In the genomic region with DNA sequence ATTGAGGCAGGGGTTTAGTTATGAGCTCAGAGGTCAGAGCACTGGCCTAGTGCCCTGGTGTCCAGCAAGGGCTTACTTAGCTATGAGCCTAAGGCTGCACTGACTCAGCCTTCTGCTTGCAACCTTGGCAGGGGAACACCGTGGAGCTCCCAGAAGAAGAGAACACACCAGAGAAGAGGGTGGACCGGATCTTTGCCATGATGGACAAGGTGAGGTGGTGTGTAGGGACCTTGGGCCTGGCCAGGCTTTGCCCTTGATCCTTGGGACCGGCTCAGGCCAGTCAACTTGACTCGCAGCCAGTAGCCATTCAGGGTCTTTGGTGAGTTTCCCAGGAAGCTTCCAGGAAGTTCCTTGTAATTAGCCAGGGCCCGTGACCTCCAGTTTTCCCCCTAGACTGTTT, we compare ENCODE assay signal across 17 mouse cellular contexts.
"Had no signal": no experiment of that assay in that cellular context is flagged by ENCODE, and none has a peak within 500 bp of the region (broad histone marks: within the 10 kb centered on the region; RNA-seq: fewer than 3 reads in every experiment).

No protein-coding gene starts in this region.

- H3K4me3 ChIP-seq: midbrain, embryonic 10.5 days; midbrain, embryonic 12.5 days; myocyte; neural tube, embryonic 13.5 days; neural tube, embryonic 15.5 days had no signal

- H3K27ac ChIP-seq: midbrain, embryonic 10.5 days; midbrain, embryonic 12.5 days; neural tube, embryonic 13.5 days; neural tube, embryonic 15.5 days had no signal

- DNase-seq: lung, embryonic 14.5 days; lung, postnatal 10 days; lung, postnatal 4 days; midbrain, embryonic 14.5 days; retina, postnatal 1 day; right cerebral cortex, adult 18-20 months; right cerebral cortex, postnatal 25 days; right cerebral cortex, postnatal 4 days; spleen, adult 18-20 months; thymus, adult 18-20 months; thymus, postnatal 14 days; thymus, postnatal 36 days had no signal
